Mouse (Mus musculus) ES-E14 (cell line): ENCODE data around the gene Vapb. TPM values are rescaled to one million over a fixed set of nuclear protein-coding genes. Genes with fewer than 3 reads are reported as not detected.

Source experiments
- DNase-seq: peaks from one replicate; pipeline ENCODE4 v3.0.0-alpha.2; 2013; ENCODE audit warnings: low read depth, low spot score
- H3K27ac ChIP-seq: 2 replicates; pipeline ENCODE4 v1.5.1; 2012; ENCODE audit warnings: low read depth, mild to moderate bottlenecking, low read length, moderate library complexity, mixed read lengths; ENCODE audit not compliant: poor library complexity, insufficient read depth, severe bottlenecking
- H3K36me3 ChIP-seq: 2 replicates; pipeline ENCODE4 v1.6.1; 2012; ENCODE audit warnings: mild to moderate bottlenecking, low read length, moderate library complexity, mixed read lengths; ENCODE audit not compliant: control insufficient read depth, poor library complexity, insufficient read depth, severe bottlenecking
- H3K4me1 ChIP-seq, 2 experiments: fragments of 150-350 bp in 1 of 2; sonication (generic) in 1 of 2; 2 replicates each; pipeline ENCODE4 v1.6.1; 2012; ENCODE audit warnings: low read length in 2 of 2, mild to moderate bottlenecking in 1 of 2, mixed read lengths in 1 of 2; ENCODE audit not compliant: control insufficient read depth in 2 of 2, insufficient read depth in 2 of 2, poor library complexity in 1 of 2
- H3K4me3 ChIP-seq, 2 experiments: fragments of 150-350 bp in 1 of 2; sonication (generic) in 1 of 2; 2 replicates each; pipeline ENCODE4 v1.5.1; 2012; ENCODE audit warnings: low read length in 2 of 2, low read depth in 1 of 2, mild to moderate bottlenecking in 1 of 2, mixed read lengths in 1 of 2; ENCODE audit not compliant: insufficient read depth in 1 of 2, poor library complexity in 1 of 2, severe bottlenecking in 1 of 2
- H3K9ac ChIP-seq: 2 replicates; pipeline ENCODE4 v1.6.1; 2012; ENCODE audit warnings: low read depth, mild to moderate bottlenecking, low read length, mixed read lengths; ENCODE audit not compliant: poor library complexity, insufficient read depth, severe bottlenecking
- H3K9me3 ChIP-seq: fragments of 150-350 bp; sonication (generic); 2 replicates; pipeline ENCODE4 v1.6.1; 2012; ENCODE audit warnings: low read depth, mild to moderate bottlenecking, low read length; ENCODE audit not compliant: control insufficient read depth, insufficient read depth
- CHD2 ChIP-seq: IDR thresholded peaks from 2 replicates; pipeline ENCODE4 v1.6.1; 2014; ENCODE audit warnings: mild to moderate bottlenecking, low read depth, low read length, inconsistent platforms
- HCFC1 ChIP-seq: IDR thresholded peaks from 2 replicates; pipeline ENCODE4 v1.6.1; 2012; ENCODE audit warnings: low read length, inconsistent platforms, borderline replicate concordance; ENCODE audit not compliant: insufficient read depth
- MAFK ChIP-seq: IDR thresholded peaks from 2 replicates; pipeline ENCODE4 v1.6.1; 2014; ENCODE audit warnings: mild to moderate bottlenecking, low read depth, low read length, inconsistent platforms; ENCODE audit not compliant: insufficient read depth
- ZC3H11A ChIP-seq: IDR thresholded peaks from 2 replicates; pipeline ENCODE4 v1.6.1; 2012; ENCODE audit warnings: low read depth, mild to moderate bottlenecking, inconsistent platforms, low read length, borderline replicate concordance
- ZNF384 ChIP-seq: IDR thresholded peaks from 2 replicates; pipeline ENCODE4 v1.6.1; 2012; ENCODE audit warnings: low read depth, low read length, inconsistent platforms
- in situ Hi-C, 2 experiments: fragments of 600-800 bp; cut with MboI; formaldehyde crosslinking; loops; one replicate each; pipeline ENCODE4 v1.15.1; 2025; ENCODE audit warnings: low sequenced_read_pairs in 2 of 2, inconsistent platforms in 1 of 2; ENCODE audit not compliant: unreplicated experiment in 2 of 2
- total RNA-seq: library from RNA; depleted of rRNA; stranded (reverse); fragments of 300-350 nt; gene quantifications from 2 replicates; pipeline ENCODE4 v1.2.3, GENCODE M21; 2012

Gene Vapb
- total RNA-seq, 1 experiment = 26.5 TPM

GRCm38 (mm10) chr2:173730444-173730966, 6.8 kb upstream of the Vapb start:
- H3K36me3 ChIP-seq = no peaks in the 10 kb centered on the region
- no peak overlapping the region for H3K27ac ChIP-seq
- in situ Hi-C loops = no loop called here
- no peak for TF ChIP-seq MAFK
- TF ChIP-seq CHD2 = no peak
- TF ChIP-seq ZC3H11A = no peak
- TF ChIP-seq ZNF384 = no peak
- TF ChIP-seq HCFC1 = no peak
- H3K4me3 ChIP-seq = no peak overlapping the region
- H3K9ac ChIP-seq = no peak overlapping the region
- no peak for DNase-seq
- no peaks in the 10 kb centered on the region for H3K4me1 ChIP-seq
- no peaks in the 10 kb centered on the region for H3K9me3 ChIP-seq

DNA sequence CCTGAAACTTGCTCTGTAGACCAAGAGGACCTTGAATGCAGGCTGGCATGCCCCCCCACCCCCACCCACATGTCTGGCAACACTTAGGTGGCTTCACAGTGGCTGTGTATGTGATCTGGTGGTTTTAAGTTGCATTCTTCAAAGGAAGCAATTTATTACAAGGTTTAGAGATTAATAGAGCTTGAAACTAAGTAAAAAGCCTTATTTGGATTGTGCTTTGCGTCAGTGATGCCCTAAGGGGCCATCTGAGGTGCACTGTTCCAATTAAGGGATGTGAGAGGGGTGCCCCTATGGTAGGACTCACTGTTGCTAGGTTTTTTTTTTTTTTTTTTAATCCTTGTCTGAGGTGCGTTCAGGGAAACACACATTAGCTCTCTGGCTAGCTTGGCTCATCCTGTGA, 2.9 kb upstream of the Vapb start:
- H3K9ac ChIP-seq = no peak overlapping the region
- in situ Hi-C loops = no loop called here
- peaks cover 2% of the 10 kb centered on the region; the same call in 1 of the 2 replicates for H3K36me3 ChIP-seq
- TF ChIP-seq HCFC1 (no peak), MAFK (no peak), ZC3H11A (no peak)
- 0 out of 4 replicates have a peak, but pooled peaks cover 0 to 5% of the 10 kb centered on the region in 2 experiments for H3K4me1 ChIP-seq
- DNase-seq = no peak
- no peaks in the 10 kb centered on the region for H3K9me3 ChIP-seq
- no peak overlapping the region for H3K4me3 ChIP-seq
- H3K27ac ChIP-seq = no peak overlapping the region

DNA sequence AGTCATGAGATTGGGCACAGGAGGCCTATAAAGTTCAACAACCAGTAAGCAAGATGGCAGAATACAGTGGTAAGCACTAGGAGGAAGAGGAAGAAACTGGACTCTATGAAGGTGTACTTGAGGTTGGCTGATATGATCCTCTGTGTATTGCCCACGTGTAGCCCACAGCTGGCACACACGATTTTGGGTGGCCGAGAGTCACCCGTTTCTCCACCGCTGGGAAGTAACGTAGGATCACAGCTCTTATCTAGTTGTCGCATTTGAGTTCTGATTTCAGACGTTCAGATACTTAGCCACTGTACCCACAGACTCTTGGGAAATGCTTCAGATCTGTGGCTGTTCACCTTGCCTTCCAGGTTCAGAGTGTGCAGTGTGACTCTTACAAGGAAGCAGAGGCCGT, 921 bp downstream of the Vapb start:
- peaks cover 2% of the 10 kb centered on the region; the same call in 1 of the 2 replicates for H3K36me3 ChIP-seq
- TF ChIP-seq MAFK = no peak
- no peak for TF ChIP-seq ZNF384
- no peak for TF ChIP-seq ZC3H11A
- TF ChIP-seq HCFC1 = no peak
- DNase-seq = no peak
- 0 out of 4 replicates have a peak, but pooled peaks cover 0 to 5% of the 10 kb centered on the region in 2 experiments for H3K4me1 ChIP-seq
- peak overlapping the region; percentile 83; the same call in 1 of the 2 replicates for H3K9ac ChIP-seq
- H3K9me3 ChIP-seq = no peaks in the 10 kb centered on the region
- H3K4me3 ChIP-seq = peak overlapping the region; percentile 71 to 94
- in situ Hi-C loops = no loop called here
- H3K27ac ChIP-seq = no peak overlapping the region

GRCm38 (mm10) chr2:173739107-173739506, 1.8 kb downstream of the Vapb start:
- no peak for DNase-seq
- Histone ChIP-seq H3K9me3 (no peaks in the 10 kb centered on the region), H3K9ac (no peak overlapping the region), H3K4me3 (no peak overlapping the region), H3K4me1 (0 out of 4 replicates have a peak, but pooled peaks cover 0 to 5% of the 10 kb centered on the region in 2 experiments), H3K27ac (no peak overlapping the region), H3K36me3 (peaks cover 2% of the 10 kb centered on the region; the same call in 1 of the 2 replicates)
- in situ Hi-C loops = no loop called here
- no peak for TF ChIP-seq ZC3H11A
- no peak for TF ChIP-seq HCFC1
- no peak for TF ChIP-seq CHD2
- no peak for TF ChIP-seq MAFK
- TF ChIP-seq ZNF384 = no peak

DNA sequence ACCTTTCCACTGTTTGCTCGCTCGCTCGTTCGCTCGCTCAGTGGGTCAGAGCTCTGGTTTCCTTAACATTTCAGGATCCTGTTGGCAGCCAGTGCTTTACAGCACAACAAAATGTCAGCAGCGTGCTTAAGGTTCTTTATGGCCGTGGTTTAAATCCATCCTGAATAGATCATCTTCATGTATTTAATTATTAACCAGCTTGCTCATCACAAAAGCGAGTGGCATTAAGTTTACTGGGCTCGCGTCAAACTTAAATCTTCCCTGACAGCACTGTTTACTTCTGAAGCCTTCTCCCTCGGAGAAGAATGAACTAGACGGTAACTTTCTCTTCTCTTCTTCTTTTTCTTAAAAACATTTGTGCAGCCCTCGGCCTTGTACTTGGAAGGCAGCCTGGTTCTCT, 4.8 kb downstream of the Vapb start:
- H3K9me3 ChIP-seq = no peaks in the 10 kb centered on the region
- H3K36me3 ChIP-seq = peaks cover 2% of the 10 kb centered on the region; the same call in 1 of the 2 replicates
- DNase-seq = no peak
- H3K9ac ChIP-seq = no peak overlapping the region
- H3K4me1 ChIP-seq = 0 out of 4 replicates have a peak, but pooled peaks cover 0 to 5% of the 10 kb centered on the region in 2 experiments
- in situ Hi-C loops = no loop called here
- TF ChIP-seq CHD2 (no peak), ZNF384 (no peak)
- H3K4me3 ChIP-seq = no peak overlapping the region
- no peak overlapping the region for H3K27ac ChIP-seq
